Mouse (Mus musculus) 3T3-L1 (cell line): ENCODE measurements around the gene Vps11.
"Not testable (repeated sequence)": the region's sequence is repeated elsewhere in the genome, so short reads cannot be mapped to it uniquely, and the experiment has no call there.

Source experiments
- DNase-seq: peaks from one replicate; pipeline ENCODE4 v3.0.0-alpha.2; 2015; ENCODE audit warnings: low read depth, low spot score

Gene Vps11

GRCm38 (mm10) chr9:44335331-44336092, 26.0 kb downstream of the Vps11 start:
- peak; percentile 55 for DNase-seq

DNA sequence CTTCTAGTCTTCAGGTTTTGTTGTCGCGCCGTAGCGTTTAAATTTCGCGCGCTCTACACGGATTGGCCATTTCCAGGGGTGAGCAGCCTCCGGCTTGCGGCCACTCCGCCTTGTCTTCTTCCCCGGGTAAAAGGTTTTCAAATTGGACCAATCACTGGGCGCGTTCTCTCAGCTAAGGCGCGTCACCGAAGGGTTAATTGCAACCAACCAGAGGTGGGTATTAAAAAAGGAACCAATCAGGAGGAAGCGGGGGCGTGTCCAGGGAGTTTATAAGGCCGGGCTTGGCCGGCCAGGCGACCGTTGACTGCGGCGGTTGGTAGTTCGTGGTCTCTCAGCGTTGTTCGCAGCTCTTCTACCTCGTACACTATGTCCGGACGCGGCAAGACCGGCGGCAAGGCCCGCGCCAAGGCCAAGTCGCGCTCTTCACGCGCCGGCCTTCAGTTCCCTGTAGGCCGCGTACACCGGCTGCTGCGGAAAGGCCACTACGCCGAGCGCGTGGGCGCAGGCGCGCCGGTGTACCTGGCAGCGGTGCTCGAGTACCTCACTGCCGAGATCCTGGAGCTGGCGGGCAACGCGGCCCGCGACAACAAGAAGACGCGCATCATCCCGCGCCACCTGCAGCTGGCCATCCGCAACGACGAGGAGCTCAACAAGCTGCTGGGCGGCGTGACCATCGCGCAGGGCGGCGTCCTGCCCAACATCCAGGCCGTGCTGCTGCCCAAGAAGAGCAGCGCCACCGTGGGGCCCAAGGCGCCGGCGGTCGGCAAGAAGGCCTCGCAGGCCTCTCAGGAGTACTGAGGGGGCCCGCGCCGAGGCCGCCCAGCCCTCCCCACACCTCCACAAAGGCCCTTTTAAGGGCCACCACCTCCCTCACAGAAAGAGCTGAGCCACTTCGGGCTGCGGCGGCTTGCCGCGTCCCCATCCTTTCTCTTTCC, 26.8 kb downstream of the Vps11 start, which contains the start of gene H2afx:
H2afx (plus strand) TSS at position 299 of the 935 bp plus-strand sequence.
- peak; percentile 99 for DNase-seq

- DNase-seq: no peak
These were observed 28.4 kb downstream of the Vps11 start for GRCm38 (mm10) chr9:44332918-44333638.

- no peak for DNase-seq
These were observed 30.7 kb downstream of the Vps11 start for GRCm38 (mm10) chr9:44330736-44331135.

DNA sequence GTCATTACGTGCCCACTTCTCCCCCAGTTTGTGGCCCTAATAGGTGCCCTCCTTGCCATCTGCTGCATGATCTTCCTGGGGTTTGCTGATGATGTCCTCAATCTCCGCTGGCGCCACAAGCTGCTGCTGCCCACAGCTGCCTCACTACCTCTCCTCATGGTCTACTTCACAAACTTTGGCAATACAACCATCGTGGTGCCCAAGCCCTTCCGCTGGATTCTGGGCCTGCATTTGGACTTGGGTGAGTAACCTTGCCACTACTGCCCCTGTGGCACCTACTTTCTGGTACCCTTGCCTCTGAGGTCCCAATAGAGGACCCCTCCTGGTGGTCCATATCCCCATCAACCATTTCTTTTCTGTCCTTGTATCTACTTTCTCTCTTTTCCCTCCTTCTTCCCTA, 33.5 kb downstream of the Vps11 start:
- no peak for DNase-seq

- peak; percentile 40 for DNase-seq
These were observed 34.3 kb downstream of the Vps11 start for GRCm38 (mm10) chr9:44327064-44327711.

GRCm38 (mm10) chr9:44326371-44327063, 35.0 kb downstream of the Vps11 start:
- peak; percentile 92 for DNase-seq

GRCm38 (mm10) chr9:44325768-44326370, 35.6 kb downstream of the Vps11 start, which contains the start of gene Dpagt1:
Gene Dpagt1 (plus strand): TSS chr9:44326019.
- DNase-seq: no peak

- DNase-seq: not testable (repeated sequence)
These were observed 36.3 kb downstream of the Vps11 start for GRCm38 (mm10) chr9:44325032-44325767.

GRCm38 (mm10) chr9:44324147-44324546, 37.3 kb downstream of the Vps11 start:
- DNase-seq: no peak

DNA sequence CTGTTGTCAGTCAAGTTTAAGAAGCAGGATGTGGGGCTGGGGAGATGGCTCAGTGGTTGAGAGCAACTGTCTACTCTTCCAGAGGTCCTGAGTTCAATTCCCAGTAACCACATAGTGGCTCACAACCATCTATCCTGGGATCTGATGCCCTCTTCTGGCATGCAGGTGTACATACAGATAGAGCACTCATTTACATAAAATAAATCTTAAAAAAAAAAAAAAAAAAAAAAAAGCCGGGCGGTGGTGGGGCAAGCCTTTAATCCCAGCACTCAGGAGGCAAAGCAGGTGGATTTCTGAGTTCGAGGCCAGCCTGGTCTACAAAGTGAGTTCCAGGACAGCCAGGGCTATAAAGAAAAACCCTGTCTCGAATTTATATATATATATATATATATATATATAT, 37.8 kb downstream of the Vps11 start:
- not testable (repeated sequence) for DNase-seq

DNA sequence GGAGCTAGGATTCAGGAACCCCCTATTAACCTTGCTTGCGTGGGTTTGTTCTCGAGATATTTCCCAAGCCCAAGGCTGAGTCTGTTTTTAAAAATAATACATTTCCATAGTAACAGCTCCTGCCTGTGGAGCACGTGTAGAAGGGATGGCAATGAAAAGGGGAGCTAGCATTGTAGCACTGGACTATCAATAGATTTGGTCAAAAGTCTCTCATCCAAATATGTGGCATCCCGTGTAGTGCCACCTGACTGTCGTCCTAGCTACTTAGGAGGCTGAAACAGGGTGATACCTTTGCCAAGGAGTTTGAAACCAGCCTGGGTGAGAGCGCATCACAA, 40.7 kb downstream of the Vps11 start:
- DNase-seq: no peak

DNA sequence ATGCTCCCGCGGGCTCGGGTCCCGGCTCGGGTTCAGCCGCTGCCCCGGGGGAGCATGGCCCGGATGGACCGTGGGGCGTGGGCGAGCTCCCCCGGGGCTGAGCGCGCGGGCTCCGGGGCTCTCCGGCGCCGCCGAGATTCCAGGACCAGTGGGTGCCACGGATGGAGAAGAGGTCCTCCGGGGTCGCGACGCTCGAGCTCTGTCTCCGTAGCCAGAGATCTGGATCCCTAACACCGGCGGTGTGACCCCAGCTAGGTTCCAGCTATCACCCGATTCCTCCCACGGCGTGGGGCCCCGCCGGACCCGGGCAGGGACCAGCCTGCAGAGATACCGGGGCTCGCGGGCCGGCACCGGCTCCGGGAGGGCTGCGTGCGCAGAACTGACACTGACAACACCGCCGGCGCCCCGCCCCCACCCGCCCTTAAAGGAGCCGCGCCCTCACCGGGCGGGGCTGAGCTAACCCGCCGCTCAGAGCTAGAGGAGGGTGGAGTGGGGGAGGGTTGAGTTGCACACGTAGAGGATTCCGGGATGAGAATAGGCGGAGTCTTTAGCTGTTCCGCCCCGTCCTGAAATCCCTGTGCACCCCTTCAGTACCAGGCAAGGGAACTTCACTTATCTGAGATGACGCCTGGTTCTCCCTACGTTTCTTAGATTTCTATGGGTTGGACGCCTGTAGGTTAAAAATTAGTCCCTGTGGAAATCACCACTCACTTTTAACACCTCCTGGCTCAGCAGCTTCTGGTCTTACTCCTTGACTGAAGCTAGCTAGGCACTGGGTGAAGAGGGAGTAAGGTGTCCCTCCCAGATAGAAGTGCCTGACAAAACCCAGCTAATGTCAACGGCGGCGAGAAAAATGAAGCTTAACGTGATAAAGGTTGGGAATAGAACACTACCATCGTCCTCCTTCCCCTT, 41.3 kb downstream of the Vps11 start, which contains the start of gene C2cd2l:
C2cd2l (minus strand) TSS at position 399 of the 912 bp plus-strand sequence.
- peak; percentile 97 for DNase-seq

DNA sequence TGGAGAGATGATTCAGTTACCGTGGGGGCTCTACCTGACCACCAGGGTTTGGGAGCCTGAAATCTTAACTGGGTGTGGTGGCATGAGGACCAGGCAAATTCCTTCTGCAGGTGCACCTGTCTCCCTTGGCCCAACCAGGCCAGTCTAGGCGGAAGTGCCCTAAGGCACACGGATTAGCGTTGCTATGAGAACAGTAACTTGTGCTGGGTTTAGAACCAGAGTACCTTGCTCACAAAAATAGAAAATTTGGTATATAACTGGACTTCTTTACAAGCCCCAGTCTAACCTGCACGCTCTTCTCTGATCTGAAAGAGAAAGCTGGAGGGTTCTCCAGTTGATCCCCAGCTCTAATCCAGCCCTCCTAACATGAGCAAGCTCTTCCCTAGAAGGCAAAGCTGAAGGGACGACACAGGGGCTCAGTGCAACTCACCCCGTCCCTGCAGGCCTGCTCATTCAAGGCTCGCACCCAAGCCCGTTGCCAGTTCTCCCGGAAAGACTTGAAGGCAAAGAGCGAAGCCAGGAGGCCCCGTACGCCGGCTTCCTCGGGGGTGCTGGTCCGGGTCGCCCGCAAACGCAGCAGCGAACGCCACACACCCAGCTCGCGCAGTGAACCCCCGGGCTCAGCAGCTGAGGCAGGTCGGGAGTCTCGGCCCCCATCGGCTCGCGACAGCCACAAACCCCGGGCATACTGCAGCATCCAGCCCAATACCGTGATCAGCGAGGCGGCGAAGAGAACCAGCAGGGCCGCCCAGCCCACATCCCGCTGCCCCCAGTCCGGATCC, 42.2 kb downstream of the Vps11 start:
- DNase-seq: peak; percentile 22

GRCm38 (mm10) chr9:44318826-44319095, 42.7 kb downstream of the Vps11 start:
- DNase-seq: no peak

GRCm38 (mm10) chr9:44318076-44318825, 43.2 kb downstream of the Vps11 start:
- peak; percentile 13 for DNase-seq

GRCm38 (mm10) chr9:44317452-44317851, 44.0 kb downstream of the Vps11 start:
- no peak for DNase-seq
